Mouse (Mus musculus) G1E (cell line): ENCODE data around the gene Itga7.

ENCODE experiments used
- CTCF ChIP-seq: IDR thresholded peaks from 2 replicates; pipeline ENCODE4 v1.5.1; 2012; ENCODE audit warnings: low read depth, low read length, inconsistent platforms, mixed read lengths
- GATA1 ChIP-seq: IDR thresholded peaks from 2 replicates; pipeline ENCODE4 v1.6.1; 2012; ENCODE audit warnings: borderline replicate concordance, low read length, inconsistent platforms, mixed read lengths
- POLR2AphosphoS5 ChIP-seq: IDR thresholded peaks from 2 replicates; pipeline ENCODE4 v1.6.1; 2012; ENCODE audit warnings: low read depth, low read length, inconsistent platforms; ENCODE audit not compliant: insufficient replicate concordance
- TAL1 ChIP-seq: conservative IDR thresholded peaks from 2 replicates; pipeline ENCODE4 v1.6.1; 2012; ENCODE audit warnings: low read depth, low read length, inconsistent platforms, mixed read lengths

GRCm38 (mm10) chr10:128996523-128997040 is 63.0 kb downstream of the Itga7 start:
- TF ChIP-seq CTCF (no peak), POLR2AphosphoS5 (no peak), GATA1 (no peak), TAL1 (no peak)
